Mouse (Mus musculus) stomach, embryonic 16.5 days (tissue): Measurements from ENCODE around the gene Klhl25. TPM values are rescaled to one million over a fixed set of nuclear protein-coding genes. Genes with fewer than 3 reads are reported as not detected.
"Not testable (repeated sequence)": the region's sequence is repeated elsewhere in the genome, so short reads cannot be mapped to it uniquely, and the experiment has no call there.

ENCODE experiments used
- ATAC-seq: fragments of 200-750 bp; cut with Nextera tagmentation; 2 replicates; pipeline ENCODE4 v1.8.0; 2017; ENCODE audit warnings: moderate number of reproducible peaks, moderate TSS enrichment; ENCODE audit not compliant: insufficient read depth, low FRiP score
- H3K27ac ChIP-seq: fragments of 300-500 bp; sonication (generic); 2 replicates; pipeline ENCODE4 v1.5.1; 2014; ENCODE audit warnings: low read length
- H3K27me3 ChIP-seq: fragments of 300-500 bp; sonication (generic); 2 replicates; pipeline ENCODE4 v1.6.1; 2014; ENCODE audit warnings: low read length, control low read depth, mixed read lengths; ENCODE audit not compliant: control insufficient read depth, insufficient read depth
- H3K36me3 ChIP-seq: fragments of 300-500 bp; sonication (generic); 2 replicates; pipeline ENCODE4 v1.6.1; 2014; ENCODE audit warnings: low read length; ENCODE audit not compliant: control insufficient read depth, insufficient read depth
- H3K4me1 ChIP-seq: fragments of 300-500 bp; sonication (generic); 2 replicates; pipeline ENCODE4 v1.6.1; 2014; ENCODE audit warnings: low read length, control low read depth, mixed read lengths; ENCODE audit not compliant: control insufficient read depth, insufficient read depth
- H3K4me2 ChIP-seq: fragments of 300-500 bp; sonication (generic); 2 replicates; pipeline ENCODE4 v1.6.1; 2014; ENCODE audit warnings: low read depth, low read length, mixed read lengths
- H3K4me3 ChIP-seq: fragments of 300-500 bp; sonication (generic); replicated peaks from 2 replicates; pipeline ENCODE4 v1.5.1; 2014; ENCODE audit warnings: mild to moderate bottlenecking, low read length
- H3K9ac ChIP-seq: fragments of 300-500 bp; sonication (generic); 2 replicates; pipeline ENCODE4 v1.6.1; 2014; ENCODE audit warnings: low read length
- H3K9me3 ChIP-seq: fragments of 300-500 bp; sonication (generic); replicated peaks from 2 replicates; pipeline ENCODE4 v1.6.1; 2016; ENCODE audit warnings: low read length, control low read depth; ENCODE audit not compliant: control insufficient read depth
- whole genome bisulfite sequencing: fragments of 180-500 bp; shearing (Covaris S2); extraction: QIAGEN DNeasy Blood & Tissue Kit; methylation state at CpG from one replicate; pipeline ENCODE4 v1.1.7; 2014; 5-methylcytosine and 5-hydroxymethylcytosine counted together
- polyA plus RNA-seq: library from polyadenylated mRNA; unstranded; fragments of >200 nt; fragmentation: Nextera tagmentation; extraction: Ambion mirVana; gene quantifications from 2 replicates; pipeline ENCODE4 v1.2.1, GENCODE M21; 2015

Gene Klhl25
- polyA plus RNA-seq, 1 experiment from 2014 or later = 13.3 TPM

DNA sequence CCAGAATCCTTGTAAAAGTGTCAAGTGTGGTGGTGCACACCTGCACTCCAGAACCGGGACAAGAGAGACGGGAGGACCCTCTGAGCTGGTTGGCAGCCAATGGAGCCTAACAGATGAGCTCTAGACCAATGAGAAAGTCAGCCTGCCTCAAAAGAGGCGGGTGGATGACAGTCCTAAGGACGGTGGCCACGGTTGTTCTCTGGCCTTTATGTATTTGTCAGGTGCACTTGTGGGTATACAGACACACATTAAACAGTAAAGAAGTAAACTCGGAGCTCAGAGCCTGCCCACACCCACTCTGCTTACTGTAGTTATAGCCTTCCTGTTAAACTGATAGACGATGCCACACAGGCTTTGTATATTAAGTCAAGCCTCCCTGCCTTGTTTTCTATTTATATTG lies 27.4 kb upstream of the Klhl25 start:
- ATAC-seq = no peak
- H3K4me3 ChIP-seq = no peak overlapping the region
- H3K9me3 ChIP-seq = no peaks in the 10 kb centered on the region
- H3K27me3 ChIP-seq = no peaks in the 10 kb centered on the region
- WGBS = 80% methylated on average over 7 of the region's 7 CpGs
- H3K36me3 ChIP-seq = no peaks in the 10 kb centered on the region
- H3K9ac ChIP-seq = no peak overlapping the region
- H3K27ac ChIP-seq = no peak overlapping the region
- no peaks in the 10 kb centered on the region for H3K4me1 ChIP-seq
- no peak overlapping the region for H3K4me2 ChIP-seq

DNA sequence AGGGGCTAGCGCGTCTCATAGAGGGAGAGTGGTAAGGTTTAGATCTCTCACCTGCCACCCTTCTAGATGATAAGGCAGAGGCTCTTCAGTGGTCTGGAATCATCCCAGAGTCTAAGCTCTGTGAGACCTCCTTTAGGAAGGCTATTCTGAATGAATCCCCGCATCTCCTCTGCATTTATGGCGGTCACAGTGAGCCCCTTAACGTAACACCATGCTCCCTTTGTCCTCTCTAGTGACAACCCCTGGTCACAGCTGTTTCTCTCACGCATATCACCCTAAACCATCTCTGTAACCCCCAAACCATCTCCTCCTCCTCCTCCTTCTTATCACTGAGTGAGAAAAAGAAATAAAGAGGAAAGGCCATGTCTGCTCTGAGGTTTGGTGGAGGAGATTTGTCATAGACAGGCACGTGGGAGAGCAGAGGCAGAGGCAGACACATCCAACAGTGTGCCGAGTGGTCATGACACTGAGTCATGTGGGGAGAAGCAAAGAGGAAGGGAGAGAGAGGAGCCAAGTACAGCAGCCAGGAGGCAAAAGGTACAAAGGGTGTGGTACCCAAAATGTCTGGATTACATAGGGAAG lies 25.9 kb upstream of the Klhl25 start:
- ATAC-seq = no peak
- WGBS = 77% methylated on average over 8 of the region's 8 CpGs
- H3K27ac ChIP-seq = no peak overlapping the region

DNA sequence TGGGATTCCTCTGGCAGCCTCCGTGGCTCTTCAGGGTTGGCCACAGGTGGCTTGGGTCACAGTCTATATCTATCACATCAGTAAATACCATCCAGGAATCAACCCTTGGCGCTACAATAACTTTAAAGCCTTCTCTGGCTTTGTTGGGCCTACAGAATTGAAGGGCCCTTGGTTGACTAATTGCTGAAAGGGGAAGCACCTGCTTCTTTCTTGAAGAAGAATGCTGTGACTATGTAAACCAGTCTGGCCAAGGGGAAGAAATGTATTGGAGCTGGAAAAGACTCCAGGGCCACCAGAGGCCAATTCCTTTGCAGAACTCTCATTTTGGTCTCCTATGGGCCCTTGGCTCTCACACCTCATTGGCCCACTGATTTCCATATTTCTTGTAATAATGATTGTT lies 25.0 kb upstream of the Klhl25 start:
- no peak for ATAC-seq
- H3K4me3 ChIP-seq = no peak overlapping the region
- no peaks in the 10 kb centered on the region; the same call in 1 of the 2 replicates for H3K4me1 ChIP-seq
- no peaks in the 10 kb centered on the region for H3K9me3 ChIP-seq
- 42% methylated on average over 2 of the region's 2 CpGs for WGBS
- no peak overlapping the region for H3K4me2 ChIP-seq
- no peaks in the 10 kb centered on the region for H3K27me3 ChIP-seq
- H3K27ac ChIP-seq = no peak overlapping the region
- no peaks in the 10 kb centered on the region for H3K36me3 ChIP-seq
- H3K9ac ChIP-seq = no peak overlapping the region

More for the DNA sequence above, 25.9 kb upstream of the Klhl25 start:
- no peak overlapping the region for H3K9ac ChIP-seq
- no peaks in the 10 kb centered on the region for H3K4me1 ChIP-seq
- no peaks in the 10 kb centered on the region for H3K9me3 ChIP-seq
- H3K36me3 ChIP-seq = no peaks in the 10 kb centered on the region
- no peak overlapping the region for H3K4me3 ChIP-seq
- no peaks in the 10 kb centered on the region for H3K27me3 ChIP-seq
- no peak overlapping the region for H3K4me2 ChIP-seq

DNA sequence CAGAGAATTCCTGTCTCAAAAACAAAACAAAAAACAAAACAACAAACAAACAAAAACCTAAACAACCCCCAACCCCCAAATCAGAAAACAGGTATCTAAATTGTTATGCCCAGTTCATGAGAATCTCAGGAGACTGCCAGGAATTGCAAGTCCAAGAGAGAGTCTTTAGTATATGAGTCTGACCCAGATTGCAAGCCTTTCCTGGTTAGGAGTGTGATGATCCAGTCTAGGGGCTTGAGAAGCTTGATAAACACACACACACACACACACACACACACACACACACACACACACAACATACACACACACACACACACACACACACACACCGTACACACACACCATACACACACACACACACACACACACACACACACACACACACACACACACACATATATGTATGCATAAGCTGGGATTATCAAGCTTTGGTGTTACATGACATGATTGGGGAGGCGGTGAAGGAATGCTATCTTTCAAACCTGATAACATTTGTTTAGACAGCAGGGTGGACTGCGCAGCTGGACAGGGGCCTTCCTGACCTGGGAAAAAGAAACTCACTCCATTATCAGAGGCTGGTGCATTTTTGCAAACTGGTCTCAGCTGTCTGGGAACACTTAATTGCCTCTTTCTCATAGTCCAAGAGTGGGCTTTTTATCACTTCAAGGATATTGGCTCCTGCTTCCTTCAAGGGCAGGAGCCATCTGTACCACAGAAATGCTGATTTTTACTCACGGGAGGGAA lies 21.6 kb upstream of the Klhl25 start:
- 28% methylated on average over 3 of the region's 4 CpGs for WGBS
- Histone ChIP-seq H3K4me2 (no peak overlapping the region), H3K4me3 (no peak overlapping the region), H3K27me3 (no peaks in the 10 kb centered on the region), H3K4me1 (no peaks in the 10 kb centered on the region; the same call in 1 of the 2 replicates), H3K36me3 (no peaks in the 10 kb centered on the region), H3K9ac (no peak overlapping the region), H3K9me3 (no peaks in the 10 kb centered on the region), H3K27ac (peak overlapping the region; percentile 23; the same call in 1 of the 2 replicates)
- peak; percentile 57; the same call in 1 of the 2 replicates for ATAC-seq

DNA sequence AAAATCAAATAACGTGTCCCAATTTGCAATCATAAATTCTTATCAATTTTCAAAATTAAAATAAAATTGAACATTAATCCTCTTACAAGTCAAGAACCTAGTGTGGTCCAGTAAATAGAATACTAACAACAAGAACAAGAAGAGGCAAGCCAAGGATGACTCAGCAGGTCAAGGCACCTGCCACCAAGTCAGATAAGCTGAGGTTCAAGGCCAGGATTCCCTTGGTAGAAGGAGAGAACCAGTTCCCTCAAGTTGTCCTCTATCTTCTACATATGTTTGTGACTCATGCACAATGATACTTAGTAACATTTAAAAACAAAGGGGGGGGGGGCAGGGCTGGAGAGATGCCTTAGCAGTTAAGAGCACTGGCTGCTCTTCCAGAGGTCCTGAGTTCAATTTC lies 20.8 kb upstream of the Klhl25 start:
- Histone ChIP-seq H3K4me2 (no peak overlapping the region), H3K27me3 (no peaks in the 10 kb centered on the region), H3K4me1 (no peaks in the 10 kb centered on the region; the same call in 1 of the 2 replicates), H3K9me3 (no peaks in the 10 kb centered on the region), H3K27ac (no peak overlapping the region), H3K9ac (no peak overlapping the region), H3K4me3 (no peak overlapping the region), H3K36me3 (no peaks in the 10 kb centered on the region)
- no peak for ATAC-seq
- WGBS = 81% methylated on average over 1 of the region's 1 CpGs

DNA sequence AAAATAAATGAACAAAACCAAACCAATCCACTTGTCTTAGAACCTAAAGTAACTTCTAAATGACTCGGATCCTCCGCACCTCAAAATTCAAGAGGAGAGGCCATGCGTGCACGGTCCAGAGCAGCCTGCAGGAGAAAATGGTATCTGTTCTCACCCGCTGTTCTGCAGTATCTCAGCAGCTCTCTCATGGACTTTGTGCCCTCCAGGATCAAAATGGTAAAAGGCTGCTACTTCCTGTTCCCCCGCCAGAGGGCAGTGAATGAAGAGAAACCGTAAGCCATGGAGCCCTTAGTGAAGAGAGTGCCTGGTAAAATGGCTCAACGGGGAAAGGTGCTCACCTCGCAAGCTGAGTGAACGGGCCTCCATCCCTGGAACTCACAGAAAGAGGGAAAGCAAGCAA lies 20.3 kb upstream of the Klhl25 start:
- no peaks in the 10 kb centered on the region for H3K36me3 ChIP-seq
- WGBS = 29% methylated on average over 10 of the region's 10 CpGs
- H3K9ac ChIP-seq = no peak overlapping the region
- no peaks in the 10 kb centered on the region for H3K27me3 ChIP-seq
- H3K27ac ChIP-seq = no peak overlapping the region
- no peaks in the 10 kb centered on the region for H3K9me3 ChIP-seq
- no peaks in the 10 kb centered on the region; the same call in 1 of the 2 replicates for H3K4me1 ChIP-seq
- H3K4me3 ChIP-seq = no peak overlapping the region
- ATAC-seq = peak; percentile 75; the same call in 1 of the 2 replicates
- H3K4me2 ChIP-seq = no peak overlapping the region

DNA sequence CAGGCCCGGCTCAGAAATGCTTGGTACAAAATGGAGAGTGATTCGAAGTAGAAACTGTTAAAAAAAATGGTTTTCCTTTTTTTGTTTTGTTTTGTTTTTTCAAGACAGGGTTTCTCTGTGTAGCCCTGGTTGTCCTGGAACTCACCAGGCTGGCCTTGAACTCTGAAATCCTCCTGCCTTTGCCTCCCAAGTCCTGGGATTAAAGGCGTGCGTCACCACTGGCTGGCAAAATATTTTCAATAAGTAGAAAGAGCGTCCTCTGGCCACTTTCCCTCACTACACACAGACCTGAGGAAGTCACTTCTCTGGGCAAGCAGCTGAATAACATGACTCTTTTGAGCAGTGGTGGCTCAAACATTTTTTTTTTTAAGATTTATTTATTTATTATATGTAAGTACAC lies 19.6 kb upstream of the Klhl25 start:
- no peak for ATAC-seq
- no peaks in the 10 kb centered on the region for H3K9me3 ChIP-seq
- H3K36me3 ChIP-seq = no peaks in the 10 kb centered on the region
- 78% methylated on average over 5 of the region's 5 CpGs for WGBS
- H3K4me3 ChIP-seq = no peak overlapping the region
- no peaks in the 10 kb centered on the region; the same call in 1 of the 2 replicates for H3K4me1 ChIP-seq
- no peak overlapping the region for H3K27ac ChIP-seq
- no peaks in the 10 kb centered on the region for H3K27me3 ChIP-seq
- no peak overlapping the region for H3K4me2 ChIP-seq
- no peak overlapping the region for H3K9ac ChIP-seq

DNA sequence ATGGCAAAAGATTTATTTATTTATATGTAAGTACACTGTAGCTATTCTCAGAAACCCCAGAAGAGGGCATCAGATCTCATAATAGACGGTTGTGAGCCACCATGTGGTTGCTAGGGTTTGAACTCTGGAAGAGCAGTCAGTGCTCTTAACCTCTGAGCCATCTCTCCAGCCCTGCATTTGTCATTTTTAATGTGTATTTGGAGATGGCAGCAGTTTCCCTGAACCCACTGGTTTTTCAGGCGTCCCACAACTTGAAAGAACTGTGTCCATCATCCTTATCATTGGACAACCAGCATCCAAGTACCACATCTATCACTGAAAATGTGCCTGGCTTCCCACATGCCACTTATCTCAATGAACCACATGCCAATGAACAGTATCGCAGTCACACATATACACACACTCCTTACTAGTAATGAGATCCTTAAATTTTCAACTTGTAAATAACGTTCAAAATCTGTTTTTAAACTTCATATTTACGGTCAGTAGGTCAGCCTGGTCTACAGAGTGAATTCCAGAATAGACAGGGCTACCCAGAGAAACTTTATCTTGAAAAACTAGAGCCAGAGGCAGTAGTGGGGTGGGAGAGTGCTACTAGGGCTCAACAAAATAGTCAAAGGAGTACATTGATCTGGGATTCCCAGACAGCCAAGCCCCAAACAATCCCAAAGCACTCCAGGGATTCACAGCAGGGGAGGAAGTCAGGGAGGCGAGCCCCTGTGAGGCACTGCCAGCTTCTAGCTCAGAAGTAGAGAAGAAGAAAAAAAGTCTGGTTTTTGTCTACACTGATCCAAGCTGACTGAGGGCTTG lies 17.7 kb upstream of the Klhl25 start:
- WGBS = 67% methylated on average over 6 of the region's 6 CpGs
- H3K9ac ChIP-seq = no peak overlapping the region
- ATAC-seq = no peak

DNA sequence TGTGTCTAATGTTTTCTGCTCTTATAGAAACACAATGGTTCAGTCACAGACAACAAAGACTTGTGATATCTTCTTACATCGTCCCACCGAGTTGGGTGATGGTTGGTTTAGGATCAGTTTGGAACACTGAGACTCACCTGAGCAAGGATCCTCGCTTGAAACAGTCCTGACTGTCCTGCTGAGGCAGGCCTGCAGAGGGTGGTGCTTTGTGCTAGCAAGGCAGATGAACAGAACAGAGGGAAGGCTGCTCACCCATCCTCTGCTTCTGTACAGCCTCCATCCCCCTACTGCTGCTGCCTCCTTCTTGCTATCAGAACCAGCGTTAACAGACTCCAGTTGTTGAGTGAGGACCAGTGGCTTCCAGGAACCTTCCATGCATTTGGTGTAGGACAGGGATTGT lies 14.2 kb upstream of the Klhl25 start:
- H3K36me3 ChIP-seq, H3K9ac ChIP-seq, H3K27ac ChIP-seq, H3K4me2 ChIP-seq, H3K27me3 ChIP-seq, H3K4me1 ChIP-seq, ATAC-seq, H3K9me3 ChIP-seq, H3K4me3 ChIP-seq: not testable (repeated sequence)
- WGBS = 72% methylated on average over 3 of the region's 4 CpGs

More for the DNA sequence above, 17.7 kb upstream of the Klhl25 start:
- H3K4me2 ChIP-seq = no peak overlapping the region
- H3K4me1 ChIP-seq = no peaks in the 10 kb centered on the region; the same call in 1 of the 2 replicates
- H3K4me3 ChIP-seq = no peak overlapping the region
- H3K27ac ChIP-seq = no peak overlapping the region
- H3K9me3 ChIP-seq = no peaks in the 10 kb centered on the region
- no peaks in the 10 kb centered on the region for H3K27me3 ChIP-seq
- H3K36me3 ChIP-seq = no peaks in the 10 kb centered on the region
